Mouse (Mus musculus) heart, embryonic 10.5 days (tissue): Measurements from ENCODE around the gene Cnksr3. TPM values are rescaled to one million over a fixed set of nuclear protein-coding genes. Genes with fewer than 3 reads are reported as not detected.

Source experiments
- DNase-seq: peaks from one replicate; pipeline ENCODE4 v3.0.0-alpha.2; 2017; ENCODE audit warnings: low spot score
- H3K27ac ChIP-seq: fragments of 300-500 bp; sonication (generic); 2 replicates; pipeline ENCODE4 v1.5.1; 2016; ENCODE audit warnings: mild to moderate bottlenecking
- H3K27me3 ChIP-seq: fragments of 300-500 bp; sonication (generic); 2 replicates; pipeline ENCODE4 v1.6.1; 2016; ENCODE audit warnings: mild to moderate bottlenecking; ENCODE audit not compliant: poor library complexity, insufficient read depth, severe bottlenecking
- H3K36me3 ChIP-seq: fragments of 300-500 bp; sonication (generic); 2 replicates; pipeline ENCODE4 v1.6.1; 2016; ENCODE audit warnings: mild to moderate bottlenecking, moderate library complexity
- H3K4me1 ChIP-seq: fragments of 300-500 bp; sonication (generic); 2 replicates; pipeline ENCODE4 v1.6.1; 2016; ENCODE audit warnings: mild to moderate bottlenecking
- H3K4me3 ChIP-seq: fragments of 300-500 bp; sonication (generic); 2 replicates; pipeline ENCODE4 v1.5.1; 2016; ENCODE audit warnings: mild to moderate bottlenecking, moderate library complexity
- H3K9me3 ChIP-seq: fragments of 300-500 bp; sonication (generic); 2 replicates; pipeline ENCODE4 v1.6.1; 2016; ENCODE audit warnings: mild to moderate bottlenecking, moderate library complexity
- whole genome bisulfite sequencing: fragments of 180-500 bp; shearing (Covaris S2); methylation state at CpG from one replicate; pipeline ENCODE4 v1.1.7; 2016; 5-methylcytosine and 5-hydroxymethylcytosine counted together
- polyA plus RNA-seq: library from polyadenylated mRNA; unstranded; fragments of >200 nt; fragmentation: Nextera tagmentation; extraction: Ambion mirVana; gene quantifications from 2 replicates; pipeline ENCODE4 v1.2.1, GENCODE M21; 2016

The Cnksr3 gene
- polyA plus RNA-seq, 1 experiment from 2014 or later: 6.6 TPM

DNA sequence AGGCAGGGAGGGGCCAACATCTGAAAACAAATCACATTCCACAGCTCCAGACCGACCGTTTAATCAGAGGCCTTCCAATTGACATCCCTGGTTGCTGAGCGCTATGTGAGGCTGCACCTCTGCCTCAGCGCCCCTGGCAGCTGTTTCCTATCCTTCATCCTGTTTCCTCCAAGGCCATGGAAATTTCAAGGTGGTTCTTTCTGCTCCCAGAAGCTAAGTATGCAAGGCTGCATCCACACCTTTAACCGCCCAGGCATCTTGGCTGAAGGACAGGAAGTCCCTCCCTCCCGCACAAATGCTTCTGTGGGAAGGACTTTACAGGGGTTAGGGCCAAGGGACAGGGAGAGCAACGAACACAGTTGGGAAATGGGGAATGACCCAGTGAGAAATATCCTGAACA, 24.2 kb downstream of the Cnksr3 start:
- Histone ChIP-seq H3K36me3 (no peaks in the 10 kb centered on the region), H3K27ac (peak overlapping the region; percentile 62; the same call in 1 of the 2 replicates), H3K9me3 (no peaks in the 10 kb centered on the region), H3K4me1 (peaks cover 40% of the 10 kb centered on the region), H3K27me3 (no peaks in the 10 kb centered on the region), H3K4me3 (no peak overlapping the region)
- no peak for DNase-seq
- WGBS: 54% methylated on average over 7 of the region's 7 CpGs

- no peaks in the 10 kb centered on the region for H3K9me3 ChIP-seq
- no peak overlapping the region for H3K4me3 ChIP-seq
- no peaks in the 10 kb centered on the region for H3K27me3 ChIP-seq
- DNase-seq: no peak
- WGBS: 87% methylated on average over 5 of the region's 5 CpGs
- no peak overlapping the region for H3K27ac ChIP-seq
- H3K4me1 ChIP-seq: peaks cover 44% of the 10 kb centered on the region
- no peaks in the 10 kb centered on the region for H3K36me3 ChIP-seq
Observed at GRCm38 (mm10) chr10:7186992-7187391, 25.0 kb downstream of the Cnksr3 start.

- H3K27ac ChIP-seq: no peak overlapping the region
- DNase-seq: no peak
- H3K27me3 ChIP-seq: no peaks in the 10 kb centered on the region
- H3K36me3 ChIP-seq: no peaks in the 10 kb centered on the region
- H3K4me1 ChIP-seq: peaks cover 46% of the 10 kb centered on the region
- 93% methylated on average over 5 of the region's 5 CpGs for WGBS
- no peaks in the 10 kb centered on the region for H3K9me3 ChIP-seq
- no peak overlapping the region for H3K4me3 ChIP-seq
Observed at GRCm38 (mm10) chr10:7186018-7186417, 26.0 kb downstream of the Cnksr3 start.

DNA sequence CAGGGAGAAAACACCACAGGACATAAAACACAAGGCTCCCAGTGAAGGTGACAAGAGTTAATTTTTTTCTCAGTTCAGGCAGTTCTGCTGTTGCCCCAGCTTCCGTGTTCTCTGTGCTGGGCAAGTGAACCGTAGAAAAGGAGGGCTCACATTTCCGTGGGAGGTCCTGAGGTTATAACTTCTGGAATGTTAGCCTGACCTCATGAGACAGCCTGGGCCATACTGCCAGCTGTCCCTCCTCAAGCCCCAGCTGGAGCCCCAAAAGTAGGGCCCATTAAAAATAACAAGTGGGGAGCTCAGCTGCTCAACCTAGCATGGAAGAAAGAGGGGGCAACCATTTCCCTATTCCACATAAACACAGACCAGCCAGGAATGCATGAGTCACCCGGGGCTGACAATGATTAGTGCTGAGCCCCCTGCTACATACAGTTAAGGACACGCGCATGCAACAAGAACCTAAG, 28.8 kb downstream of the Cnksr3 start:
- Histone ChIP-seq H3K27ac (peak overlapping the region; percentile 62), H3K36me3 (no peaks in the 10 kb centered on the region), H3K4me3 (no peak overlapping the region), H3K27me3 (no peaks in the 10 kb centered on the region), H3K9me3 (no peaks in the 10 kb centered on the region), H3K4me1 (peaks cover 47% of the 10 kb centered on the region)
- no peak for DNase-seq
- 34% methylated on average over 6 of the region's 6 CpGs for WGBS

DNA sequence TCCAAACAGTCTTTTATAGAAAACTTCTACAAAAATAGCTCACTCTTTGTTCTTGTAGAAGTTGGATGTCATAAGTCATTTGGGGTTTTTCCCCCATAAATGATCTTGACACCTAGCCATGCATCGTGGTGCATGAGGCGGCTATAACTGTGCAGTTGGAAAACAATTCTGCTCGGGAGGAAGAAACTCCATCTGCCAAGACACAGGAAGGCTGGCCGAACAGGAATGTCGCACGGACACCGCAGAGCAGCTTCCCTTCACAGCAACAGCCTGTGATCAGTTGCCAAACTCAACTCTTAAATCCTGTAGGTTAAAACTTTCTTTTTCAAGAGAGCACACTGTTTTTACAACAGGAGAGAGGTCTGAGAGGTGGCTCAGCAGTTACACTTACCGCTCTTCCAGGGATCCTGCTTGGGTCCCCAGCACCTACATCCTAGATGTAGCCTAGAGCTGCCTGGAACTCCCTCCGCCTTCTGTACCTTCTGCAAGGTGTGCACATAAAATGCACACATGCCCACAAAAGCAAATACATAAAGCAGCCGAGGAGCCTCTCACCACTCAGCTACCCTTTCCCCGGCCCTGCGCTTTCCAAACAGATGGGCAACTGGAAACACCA, 29.4 kb downstream of the Cnksr3 start:
- Histone ChIP-seq H3K4me1 (peaks cover 45% of the 10 kb centered on the region), H3K27me3 (no peaks in the 10 kb centered on the region), H3K9me3 (no peaks in the 10 kb centered on the region), H3K4me3 (no peak overlapping the region), H3K36me3 (no peaks in the 10 kb centered on the region), H3K27ac (peak overlapping the region; percentile 62)
- no peak for DNase-seq
- 70% methylated on average over 12 of the region's 12 CpGs for WGBS

DNA sequence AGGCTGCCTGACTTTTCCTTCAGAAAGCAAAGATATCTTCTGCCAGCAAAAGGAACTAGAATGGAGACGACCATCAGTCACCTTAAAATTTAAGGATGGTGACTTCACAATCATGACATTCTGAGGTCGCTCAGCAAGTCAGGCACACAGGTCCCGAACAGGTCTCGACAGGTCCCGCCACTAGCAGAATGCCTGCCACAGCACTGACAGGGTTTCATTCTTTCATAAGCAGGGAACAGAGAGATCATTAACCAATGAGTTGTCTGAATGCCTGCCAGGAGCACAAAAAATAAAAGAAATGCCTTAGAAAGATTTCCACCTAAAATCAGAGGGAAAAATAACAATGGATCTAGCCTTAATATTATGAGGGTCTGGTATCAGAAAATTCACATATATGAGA, 31.7 kb downstream of the Cnksr3 start:
- no peaks in the 10 kb centered on the region for H3K9me3 ChIP-seq
- WGBS: 74% methylated on average over 5 of the region's 5 CpGs
- no peak overlapping the region for H3K27ac ChIP-seq
- no peak for DNase-seq
- no peaks in the 10 kb centered on the region for H3K27me3 ChIP-seq
- peaks cover 38% of the 10 kb centered on the region for H3K4me1 ChIP-seq
- no peak overlapping the region for H3K4me3 ChIP-seq
- H3K36me3 ChIP-seq: no peaks in the 10 kb centered on the region

GRCm38 (mm10) chr10:7178571-7178970, 33.5 kb downstream of the Cnksr3 start:
- Histone ChIP-seq H3K4me3 (no peak overlapping the region), H3K27ac (no peak overlapping the region), H3K9me3 (no peaks in the 10 kb centered on the region), H3K36me3 (no peaks in the 10 kb centered on the region), H3K4me1 (peaks cover 41% of the 10 kb centered on the region), H3K27me3 (no peaks in the 10 kb centered on the region)
- no peak for DNase-seq
- 47% methylated on average over 10 of the region's 10 CpGs for WGBS

DNA sequence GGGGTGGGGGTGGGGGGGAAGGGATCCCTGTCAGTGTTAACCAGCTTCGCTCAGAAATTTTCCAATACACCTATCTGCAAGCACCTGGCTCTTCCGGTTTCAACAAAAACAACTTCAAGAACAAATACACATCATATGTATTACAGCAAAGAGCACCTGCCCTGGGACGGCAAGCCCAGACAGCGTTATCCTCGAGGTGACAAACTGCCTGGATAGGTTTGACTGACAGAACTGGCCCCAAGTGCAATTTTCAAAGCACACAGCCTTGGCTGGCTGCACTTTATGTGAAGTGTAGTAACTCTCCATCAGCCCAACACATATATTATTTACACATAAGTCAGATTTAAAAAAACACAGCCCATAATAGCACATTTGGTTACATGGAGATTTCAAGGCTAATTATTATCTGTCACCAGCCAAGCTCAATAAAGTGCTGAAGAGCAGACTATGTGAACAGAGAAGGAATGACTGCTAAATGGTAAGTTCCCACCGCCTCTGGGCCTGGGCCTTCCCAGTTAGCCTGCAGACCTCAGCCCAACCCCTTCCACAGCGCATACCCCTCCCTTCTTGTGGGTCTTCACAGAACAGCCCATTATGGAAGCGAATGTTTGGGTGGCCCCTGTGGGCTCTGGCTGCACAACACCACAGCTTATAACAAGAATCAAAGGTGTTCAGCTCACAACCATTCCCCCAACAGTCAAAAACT, 35.7 kb downstream of the Cnksr3 start:
- 92% methylated on average over 8 of the region's 8 CpGs for WGBS
- Histone ChIP-seq H3K4me3 (no peak overlapping the region), H3K36me3 (no peaks in the 10 kb centered on the region), H3K27ac (no peak overlapping the region), H3K9me3 (no peaks in the 10 kb centered on the region), H3K27me3 (no peaks in the 10 kb centered on the region), H3K4me1 (peaks cover 23% of the 10 kb centered on the region)
- no peak for DNase-seq

DNA sequence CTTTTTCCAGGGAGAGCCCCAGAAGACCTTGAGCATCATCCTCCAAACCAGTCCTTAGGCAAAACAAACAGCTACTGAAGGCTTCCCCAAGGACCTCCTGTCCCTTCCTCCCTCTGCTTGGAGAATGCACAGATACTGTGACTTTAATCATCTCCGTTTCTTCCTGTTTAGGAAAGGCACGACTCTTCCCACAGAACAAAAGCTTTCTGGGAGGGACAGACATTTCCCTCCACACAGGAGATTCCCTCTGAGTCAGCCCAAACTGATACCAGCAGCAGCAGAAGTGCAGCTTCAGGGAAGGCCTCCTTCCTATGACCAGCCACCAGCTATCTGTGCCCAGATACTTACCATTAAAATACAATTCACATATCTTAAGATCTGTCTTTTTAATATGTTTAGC, 37.6 kb downstream of the Cnksr3 start:
- Histone ChIP-seq H3K27me3 (no peaks in the 10 kb centered on the region), H3K9me3 (no peaks in the 10 kb centered on the region), H3K4me3 (no peak overlapping the region), H3K27ac (no peak overlapping the region), H3K4me1 (peaks cover 23% of the 10 kb centered on the region), H3K36me3 (no peaks in the 10 kb centered on the region)
- no peak for DNase-seq
- WGBS: 18% methylated on average over 2 of the region's 2 CpGs

DNA sequence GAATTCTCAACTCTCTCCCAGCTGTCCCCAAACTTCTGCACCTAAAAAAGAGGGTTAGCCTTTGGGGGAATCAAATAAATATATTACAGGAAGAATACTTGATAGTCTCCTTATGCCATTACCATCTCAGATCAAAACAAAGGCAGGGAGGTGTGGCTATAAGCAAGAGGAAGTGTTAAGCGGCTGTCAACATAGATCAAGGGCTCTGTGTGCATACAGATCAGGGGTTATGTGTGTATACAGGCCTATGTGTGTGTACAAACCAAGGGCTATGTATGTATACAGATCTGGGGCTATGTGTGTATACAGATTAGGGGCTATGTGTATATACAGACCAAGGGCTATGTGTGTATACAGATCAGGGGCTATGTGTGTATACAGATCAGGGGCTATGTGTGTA, 38.9 kb downstream of the Cnksr3 start:
- Histone ChIP-seq H3K4me3 (no peak overlapping the region), H3K9me3 (no peaks in the 10 kb centered on the region), H3K27ac (no peak overlapping the region), H3K36me3 (no peaks in the 10 kb centered on the region), H3K4me1 (peaks cover 10% of the 10 kb centered on the region; the same call in 1 of the 2 replicates), H3K27me3 (no peaks in the 10 kb centered on the region)
- WGBS: 73% methylated on average over 1 of the region's 1 CpGs
- no peak for DNase-seq

GRCm38 (mm10) chr10:7170434-7170833, 41.6 kb downstream of the Cnksr3 start:
- Histone ChIP-seq H3K27ac (no peak overlapping the region), H3K4me3 (no peak overlapping the region), H3K9me3 (no peaks in the 10 kb centered on the region), H3K36me3 (no peaks in the 10 kb centered on the region), H3K27me3 (no peaks in the 10 kb centered on the region), H3K4me1 (peaks cover 7% of the 10 kb centered on the region; the same call in 1 of the 2 replicates)
- no peak for DNase-seq
- whole genome bisulfite sequencing: 84% methylated on average over 3 of the region's 3 CpGs

DNA sequence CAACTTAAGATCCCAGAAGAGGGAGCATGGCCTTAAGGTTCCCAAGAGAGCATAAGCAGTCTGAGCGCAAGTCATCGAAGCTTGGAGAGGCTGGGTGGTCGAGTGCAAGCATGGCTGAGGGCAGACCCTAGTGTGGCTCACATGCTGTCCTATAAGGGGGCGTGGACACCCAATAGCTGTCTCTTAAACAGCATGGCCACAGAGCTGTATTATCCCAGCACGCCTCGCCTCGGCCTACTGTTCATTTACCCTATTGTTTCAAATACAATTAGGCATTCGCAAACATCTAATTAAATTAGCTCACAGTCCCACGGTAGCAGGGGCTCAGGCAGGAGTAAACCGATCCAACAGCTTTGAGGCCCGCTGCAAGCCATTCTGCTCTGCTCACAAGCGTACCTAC, 49.0 kb downstream of the Cnksr3 start:
- Histone ChIP-seq H3K36me3 (no peaks in the 10 kb centered on the region), H3K4me3 (no peak overlapping the region), H3K27me3 (no peaks in the 10 kb centered on the region), H3K27ac (no peak overlapping the region), H3K9me3 (no peaks in the 10 kb centered on the region), H3K4me1 (peaks cover 14% of the 10 kb centered on the region)
- WGBS: 80% methylated on average over 12 of the region's 12 CpGs
- DNase-seq: no peak

- H3K9me3 ChIP-seq: peaks cover 3% of the 10 kb centered on the region; the same call in 1 of the 2 replicates
- H3K27me3 ChIP-seq: no peaks in the 10 kb centered on the region
- H3K4me3 ChIP-seq: no peak overlapping the region
- 0 out of 2 replicates have a peak overlapping the region, but pooled peaks have one; percentile 3 for H3K27ac ChIP-seq
- H3K36me3 ChIP-seq: peaks cover 6% of the 10 kb centered on the region; the same call in 1 of the 2 replicates
- peaks cover 21% of the 10 kb centered on the region for H3K4me1 ChIP-seq
- 63% methylated on average over 7 of the region's 7 CpGs for WGBS
- DNase-seq: no peak
Observed at GRCm38 (mm10) chr10:7159061-7159511, 53.0 kb downstream of the Cnksr3 start.
